ENCODE assay signal across 9 mouse cellular contexts in genomic region chr10:81174617-81175344, GRCm38 (mm10). TPM values are rescaled to one million over a fixed set of nuclear protein-coding genes. Genes with fewer than 3 reads are reported as not detected.
DNase-seq lines count a peak whose midpoint lies in the region; ATAC-seq and TF ChIP-seq lines count a peak whose summit lies in the region.
"Had no signal": no experiment of that assay in that cellular context is flagged by ENCODE, and none has a peak within 500 bp of the region (broad histone marks: within the 10 kb centered on the region; RNA-seq: fewer than 3 reads in every experiment).

No protein-coding gene starts in this region.

- peak; percentile 81 to 90 for DNase-seq in CD8-positive naive resting alpha-beta T cell, adult 2 months (ENCODE audit: low read depth in 2 of 2, low spot score in 2 of 2)
- peak; percentile 69 for DNase-seq in c-Kit-negative CD71-positive TER-119-positive erythroid progenitor cells, embryonic 14.5 days (ENCODE audit: low read depth, low spot score)
- peak; percentile 90 for DNase-seq in kidney, postnatal 0 days (ENCODE audit: low spot score)
- DNase-seq in spleen, postnatal 4 days (ENCODE audit: low spot score in 2 of 2) = peak; percentile 91 to 97

- H3K9me3 ChIP-seq in heart, embryonic 13.5 days = no peaks in the 10 kb centered on the region
- H3K9me3 ChIP-seq in kidney, postnatal 0 days (replicated peaks; ENCODE audit: low read length) = no peaks in the 10 kb centered on the region
- H3K9me3 ChIP-seq in liver, embryonic 12.5 days (replicated peaks) = no peaks in the 10 kb centered on the region

- peak overlapping the region; percentile 93 for H3K27ac ChIP-seq in heart, embryonic 13.5 days (replicated peaks)
- H3K27ac ChIP-seq in kidney, postnatal 0 days = peak overlapping the region; percentile 85; the same call in 1 of the 2 replicates
- peak overlapping the region; percentile 77 for H3K27ac ChIP-seq in liver, embryonic 12.5 days

- TF ChIP-seq POLR2A in myocyte (IDR thresholded peaks at IDR 0.05; ENCODE audit: insufficient read length, low read depth) = peak; percentile 42

- H3K79me2 ChIP-seq in myocyte (ENCODE audit: control insufficient read depth, insufficient read depth) = peaks cover 33% of the 10 kb centered on the region

- H3K4me3 ChIP-seq in heart, embryonic 13.5 days = peak overlapping the region; percentile 38
- peak overlapping the region; percentile 21 for H3K4me3 ChIP-seq in kidney, postnatal 0 days (replicated peaks; ENCODE audit: low read depth, low read length)
- H3K4me3 ChIP-seq in liver, embryonic 12.5 days = peak overlapping the region; percentile 36
- peak overlapping the region; percentile 99 for H3K4me3 ChIP-seq in myocyte

- H3K4me2 ChIP-seq in heart, embryonic 13.5 days = peak overlapping the region; percentile 67
- peak overlapping the region; percentile 63 for H3K4me2 ChIP-seq in kidney, postnatal 0 days (ENCODE audit: low read length)
- peak overlapping the region; percentile 63 for H3K4me2 ChIP-seq in liver, embryonic 12.5 days
- H3K4me2 ChIP-seq in myocyte (ENCODE audit: low read depth) = peak overlapping the region; percentile 99

- H3ac ChIP-seq in myocyte (ENCODE audit: control insufficient read depth, insufficient read length) = no peak overlapping the region

- peaks cover 27% of the 10 kb centered on the region for H3K36me3 ChIP-seq in heart, embryonic 13.5 days
- H3K36me3 ChIP-seq in kidney, postnatal 0 days (ENCODE audit: insufficient read depth, low read length) = peaks cover 20% of the 10 kb centered on the region
- peaks cover 27% of the 10 kb centered on the region for H3K36me3 ChIP-seq in liver, embryonic 12.5 days
- H3K36me3 ChIP-seq in myocyte (ENCODE audit: control insufficient read depth, insufficient read depth) = peaks cover 25% of the 10 kb centered on the region

- peak; percentile 89 for TF ChIP-seq CTCF in kidney, postnatal 0 days (IDR thresholded peaks at IDR 0.05; ENCODE audit: low read depth)

- peak overlapping the region; percentile 66 for H3K9ac ChIP-seq in heart, embryonic 13.5 days
- 0 out of 2 replicates have a peak overlapping the region, but pooled peaks have one; percentile 20 for H3K9ac ChIP-seq in kidney, postnatal 0 days (ENCODE audit: low read depth, low read length)
- peak overlapping the region; percentile 40; the same call in 1 of the 2 replicates for H3K9ac ChIP-seq in liver, embryonic 12.5 days

- peak; percentile 66 for ATAC-seq in erythroid progenitor cell, adult 5-6 weeks (replicated peaks; ENCODE audit: low FRiP score, poor library complexity, severe bottlenecking)
- no peak for ATAC-seq in heart, embryonic 13.5 days (ENCODE audit: extremely low read depth, insufficient number of reproducible peaks, low FRiP score, low TSS enrichment)
- peak; percentile 18; the same call in 1 of the 2 replicates for ATAC-seq in kidney, postnatal 0 days (replicated peaks; ENCODE audit: low FRiP score, low read depth)
- ATAC-seq in liver, embryonic 12.5 days = peak; percentile 40

- no peaks in the 10 kb centered on the region for H3K27me3 ChIP-seq in heart, embryonic 13.5 days (replicated peaks)
- no peaks in the 10 kb centered on the region for H3K27me3 ChIP-seq in kidney, postnatal 0 days (ENCODE audit: insufficient read depth, low read length)
- no peaks in the 10 kb centered on the region for H3K27me3 ChIP-seq in liver, embryonic 12.5 days (replicated peaks)
- H3K27me3 ChIP-seq in myocyte (ENCODE audit: control insufficient read depth, insufficient read depth, insufficient read length) = no peaks in the 10 kb centered on the region

- 2% methylated on average over 29 of the region's 29 CpGs for WGBS in heart, embryonic 13.5 days
- WGBS in kidney, postnatal 0 days = 4% methylated on average over 29 of the region's 29 CpGs
- WGBS in liver, embryonic 12.5 days (ENCODE audit: insufficient replicate concordance) = 8% methylated on average over 29 of the region's 29 CpGs

- H3K4me1 ChIP-seq in heart, embryonic 13.5 days = peaks cover 52% of the 10 kb centered on the region
- H3K4me1 ChIP-seq in kidney, postnatal 0 days (replicated peaks; ENCODE audit: insufficient read depth, low read length) = peaks cover 8% of the 10 kb centered on the region; the same call in 1 of the 2 replicates
- peaks cover 65% of the 10 kb centered on the region for H3K4me1 ChIP-seq in liver, embryonic 12.5 days

TF ChIP-seq in myocyte, 11 proteins besides CTCF, POLR2A, EP300 and RAD21:
- peak in 1 of 3 experiments; percentile 32 for TF ChIP-seq MYOG (IDR thresholded peaks at IDR 0.05; ENCODE audit: control insufficient read depth in 1 of 3, insufficient read depth in 1 of 3, insufficient read length in 2 of 3, low read depth in 2 of 3)
- peak in 1 of 3 experiments; percentile 39 for TF ChIP-seq MYOD1 (IDR thresholded peaks at IDR 0.05; ENCODE audit: control insufficient read depth in 1 of 3, insufficient read length in 2 of 3, low read depth in 2 of 3)
- peak; percentile 75 for TF ChIP-seq POLR2AphosphoS2 (IDR thresholded peaks at IDR 0.05; ENCODE audit: insufficient read length, low read depth)
- no peak for TF ChIP-seq USF1 (IDR thresholded peaks at IDR 0.05; ENCODE audit: low read depth)
- TF ChIP-seq REST (IDR thresholded peaks at IDR 0.05; ENCODE audit: insufficient read depth, insufficient read length) = no peak
- no peak for TF ChIP-seq SRF (IDR thresholded peaks at IDR 0.05; ENCODE audit: control insufficient read depth, insufficient read length, low read depth)

RNA-seq across cellular contexts. Expression of gene Eef2, which starts 1.6 kb away (rescaled TPM):
- 267 and 296 TPM in 2 replicates for total RNA-seq in erythroid progenitor cell, adult 5-6 weeks (2015; ENCODE audit: low replicate concordance)
- total RNA-seq in erythroid progenitor cell, adult 5-6 weeks (2017; ENCODE audit: low replicate concordance) = 399 and 622 TPM in 2 replicates
- polyA plus RNA-seq in heart, embryonic 13.5 days (2015; fragmentation: Nextera tagmentation; extraction: Ambion mirVana) = 393 and 411 TPM in 2 replicates
- 560 and 590 TPM in 2 replicates for polyA plus RNA-seq in kidney, postnatal 0 days (2015; fragmentation: Nextera tagmentation; extraction: Ambion mirVana)
- polyA plus RNA-seq in liver, embryonic 12.5 days (2016; fragmentation: Nextera tagmentation; extraction: Ambion mirVana) = 440 and 450 TPM in 2 replicates
- 3,891 TPM for polyA plus RNA-seq in myocyte (2012; fragmentation: generic; extraction: Trizol)

RNA-seq across cellular contexts. Expression of gene Pias4, which starts 7.1 kb away (rescaled TPM):
- 24.1 and 27.2 TPM in 2 replicates for total RNA-seq in erythroid progenitor cell, adult 5-6 weeks (2015; ENCODE audit: low replicate concordance)
- total RNA-seq in erythroid progenitor cell, adult 5-6 weeks (2017; ENCODE audit: low replicate concordance) = 15.3 and 46.0 TPM in 2 replicates
- 35.7 and 40.3 TPM in 2 replicates for polyA plus RNA-seq in heart, embryonic 13.5 days (2015; fragmentation: Nextera tagmentation; extraction: Ambion mirVana)
- 28.4 and 32.0 TPM in 2 replicates for polyA plus RNA-seq in kidney, postnatal 0 days (2015; fragmentation: Nextera tagmentation; extraction: Ambion mirVana)
- 28.9 and 29.7 TPM in 2 replicates for polyA plus RNA-seq in liver, embryonic 12.5 days (2016; fragmentation: Nextera tagmentation; extraction: Ambion mirVana)
- polyA plus RNA-seq in myocyte (2012; fragmentation: generic; extraction: Trizol) = 43.2 TPM

RNA-seq across cellular contexts. Expression of gene Dapk3, which starts 8.0 kb away (rescaled TPM):
- total RNA-seq in erythroid progenitor cell, adult 5-6 weeks (2015; ENCODE audit: low replicate concordance) = 5.0 and 5.4 TPM in 2 replicates
- 6.4 and 9.4 TPM in 2 replicates for total RNA-seq in erythroid progenitor cell, adult 5-6 weeks (2017; ENCODE audit: low replicate concordance)
- polyA plus RNA-seq in heart, embryonic 13.5 days (2015; fragmentation: Nextera tagmentation; extraction: Ambion mirVana) = 41.5 and 42.4 TPM in 2 replicates
- 42.8 and 43.3 TPM in 2 replicates for polyA plus RNA-seq in kidney, postnatal 0 days (2015; fragmentation: Nextera tagmentation; extraction: Ambion mirVana)
- 41.7 TPM in 2 replicates for polyA plus RNA-seq in liver, embryonic 12.5 days (2016; fragmentation: Nextera tagmentation; extraction: Ambion mirVana)
- 120 TPM for polyA plus RNA-seq in myocyte (2012; fragmentation: generic; extraction: Trizol)

RNA-seq across cellular contexts. Expression of gene 4930442H23Rik, which starts 8.9 kb away (rescaled TPM):
- not detected in 2 replicates for total RNA-seq in erythroid progenitor cell, adult 5-6 weeks (2015; ENCODE audit: low replicate concordance)
- total RNA-seq in erythroid progenitor cell, adult 5-6 weeks (2017; ENCODE audit: low replicate concordance) = not detected in 2 replicates
- polyA plus RNA-seq in heart, embryonic 13.5 days (2015; fragmentation: Nextera tagmentation; extraction: Ambion mirVana) = 0.27 TPM in 1 of 2 replicates, not detected in the other
- not detected in 2 replicates for polyA plus RNA-seq in kidney, postnatal 0 days (2015; fragmentation: Nextera tagmentation; extraction: Ambion mirVana)
- not detected in 2 replicates for polyA plus RNA-seq in liver, embryonic 12.5 days (2016; fragmentation: Nextera tagmentation; extraction: Ambion mirVana)
- polyA plus RNA-seq in myocyte (2012; fragmentation: generic; extraction: Trizol) = 0.12 TPM
- polyA plus RNA-seq: gonadal fat pad, adult 2 months had no signal

RNA-seq across cellular contexts. Expression of gene Nmrk2, which starts 27.1 kb away (rescaled TPM):
- total RNA-seq in erythroid progenitor cell, adult 5-6 weeks (2015; ENCODE audit: low replicate concordance) = not detected in 2 replicates
- total RNA-seq in erythroid progenitor cell, adult 5-6 weeks (2017; ENCODE audit: low replicate concordance) = not detected in 2 replicates
- 5.2 and 6.1 TPM in 2 replicates for polyA plus RNA-seq in heart, embryonic 13.5 days (2015; fragmentation: Nextera tagmentation; extraction: Ambion mirVana)
- not detected in 2 replicates for polyA plus RNA-seq in kidney, postnatal 0 days (2015; fragmentation: Nextera tagmentation; extraction: Ambion mirVana)
- not detected in 2 replicates for polyA plus RNA-seq in liver, embryonic 12.5 days (2016; fragmentation: Nextera tagmentation; extraction: Ambion mirVana)
- 52.3 TPM for polyA plus RNA-seq in myocyte (2012; fragmentation: generic; extraction: Trizol)
- polyA plus RNA-seq: gonadal fat pad, adult 2 months had no signal

Comparison
In these comparisons a context has a peak if more than half of its experiments do, and no peak if none do; other contexts are left out.
1. H3K4me3 ChIP-seq: peak in every context shown above with its lines; median percentile 99 in myocyte; 38 in heart, embryonic 13.5 days; 36 in liver, embryonic 12.5 days; 21 in kidney, postnatal 0 days.